Mouse (Mus musculus): Measurements from ENCODE around the gene Pcnx2.

GRCm38 (mm10) chr8:125718914-125719313, 179.2 kb downstream of the Pcnx2 start:
- TF ChIP-seq CTCF (IDR thresholded peaks at IDR 0.05; ENCODE audit: low read depth, low read length) (no peak), TAL1 (conservative IDR thresholded peaks at IDR 0.05; ENCODE audit: low read depth, low read length) (no peak)

All from G1E (cell line).